Mouse (Mus musculus) retina, postnatal 7 days (tissue): ENCODE measurements around the gene Peli3.
"Not testable (repeated sequence)": the region's sequence is repeated elsewhere in the genome, so short reads cannot be mapped to it uniquely, and the experiment has no call there.

Experiments
- DNase-seq: peaks from one replicate; pipeline ENCODE4 v3.0.0-alpha.2; 2012; ENCODE audit warnings: low read depth, low spot score

The Peli3 gene

GRCm38 (mm10) chr19:4942551-4943252 lies at the start of gene Peli3:
Gene Peli3 (minus strand): TSS chr19:4943127.
- DNase-seq = peak; percentile 77

- no peak for DNase-seq
Measured at GRCm38 (mm10) chr19:4992371-4992770, 49.4 kb upstream of the Peli3 start.

GRCm38 (mm10) chr19:4990716-4991115 lies 47.8 kb upstream of the Peli3 start:
- DNase-seq = no peak

- DNase-seq = no peak
Measured at GRCm38 (mm10) chr19:4990256-4990625, 47.3 kb upstream of the Peli3 start, which contains the start of gene Npas4. Gene Npas4 (minus strand): TSS chr19:4990316.

GRCm38 (mm10) chr19:4989434-4990255 lies 46.7 kb upstream of the Peli3 start:
- DNase-seq = peak; percentile 71

- peak; percentile 31 for DNase-seq
Measured at GRCm38 (mm10) chr19:4989013-4989412, 46.1 kb upstream of the Peli3 start.

- DNase-seq = peak; percentile 57
Measured at GRCm38 (mm10) chr19:4981767-4982166, 38.8 kb upstream of the Peli3 start.

GRCm38 (mm10) chr19:4968236-4968635 lies 25.3 kb upstream of the Peli3 start:
- no peak for DNase-seq

- DNase-seq = peak; percentile 92
Measured at GRCm38 (mm10) chr19:4961928-4962601, 19.1 kb upstream of the Peli3 start, which contains the start of gene Mrpl11. Gene Mrpl11 (plus strand): TSS chr19:4962147.

- DNase-seq = not testable (repeated sequence)
Measured at GRCm38 (mm10) chr19:4948641-4949040, 5.7 kb upstream of the Peli3 start.

GRCm38 (mm10) chr19:4945540-4945939 lies 2.6 kb upstream of the Peli3 start:
- DNase-seq = no peak

- no peak for DNase-seq
Measured at GRCm38 (mm10) chr19:4943253-4943588, 294 bp upstream of the Peli3 start.

GRCm38 (mm10) chr19:4937444-4938310 lies 5.2 kb downstream of the Peli3 start:
- no peak for DNase-seq

- DNase-seq = no peak
Measured at GRCm38 (mm10) chr19:4936896-4937295, 6.0 kb downstream of the Peli3 start.

GRCm38 (mm10) chr19:4928781-4929180 lies 14.1 kb downstream of the Peli3 start:
- no peak for DNase-seq

GRCm38 (mm10) chr19:4927904-4928531 lies 14.9 kb downstream of the Peli3 start, which contains the start of gene Dpp3:
Gene Dpp3 (minus strand): TSS chr19:4928287.
- DNase-seq = peak; percentile 93

- DNase-seq = no peak
Measured at GRCm38 (mm10) chr19:4925121-4925860, 17.6 kb downstream of the Peli3 start.

GRCm38 (mm10) chr19:4919652-4920051 lies 23.3 kb downstream of the Peli3 start:
- DNase-seq = no peak

GRCm38 (mm10) chr19:4916827-4917226 lies 26.1 kb downstream of the Peli3 start:
- no peak for DNase-seq
